Mouse (Mus musculus) heart, postnatal 25 days (tissue): Measurements from ENCODE around the gene Trim30b. TPM values are rescaled to one million over a fixed set of nuclear protein-coding genes. Genes with fewer than 3 reads are reported as not detected.

Source experiments
- total RNA-seq, 2 experiments: library from RNA; stranded (reverse); gene quantifications; 2 replicates each; pipeline ENCODE4 v1.2.3; 2021

The Trim30b gene
- total RNA-seq, 2 experiments from 2014 or later: not detected

Other genes starting within 250 kb of the Trim30b start
- gene Ubqln5, start 240.1 kb downstream of the Trim30b start, total RNA-seq: not detected
- gene Olfr643, start 232.5 kb downstream of the Trim30b start, total RNA-seq: not detected
- gene Ubqln3, start 226.6 kb downstream of the Trim30b start, total RNA-seq: not detected
- gene Ubqlnl, start 219.3 kb downstream of the Trim30b start, total RNA-seq: not detected
- not detected for gene Olfm5, start 205.1 kb downstream of the Trim30b start, total RNA-seq
- not detected for gene Olfr648, start 186.5 kb downstream of the Trim30b start, total RNA-seq
- gene Olfr649, start 173.9 kb downstream of the Trim30b start, total RNA-seq: not detected
- under 1 TPM; 0.47 to 0.73 TPM for gene Trim6, start 151.1 kb downstream of the Trim30b start, total RNA-seq
- gene Trim34a, start 125.4 kb downstream of the Trim30b start, total RNA-seq: 1 to 10 TPM; 3.9 to 4.1 TPM
- 1 to 10 TPM; 2.2 to 2.3 TPM for gene Trim5, start 81.8 kb downstream of the Trim30b start, total RNA-seq
- gene Trim12a, start 54.4 kb downstream of the Trim30b start, total RNA-seq: 1 to 10 TPM; 5.7 to 6.3 TPM
- under 1 TPM; 0.39 to 0.48 TPM for gene Trim34b, start 40.4 kb downstream of the Trim30b start, total RNA-seq
- gene Trim12c, start 16.5 kb downstream of the Trim30b start, total RNA-seq: 1 to 10 TPM; 5.0 to 5.2 TPM
- gene Trim30c, start 31.0 kb upstream of the Trim30b start, total RNA-seq: not detected
- 1 to 10 TPM; 3.5 to 4.0 TPM for gene Trim30a, start 95.3 kb upstream of the Trim30b start, total RNA-seq
- under 1 TPM; 0.36 to 0.57 TPM for gene Trim30d, start 138.0 kb upstream of the Trim30b start, total RNA-seq
- not detected for gene Olfr651, start 180.2 kb upstream of the Trim30b start, total RNA-seq
- gene Olfr652, start 191.0 kb upstream of the Trim30b start, total RNA-seq: not detected
- not detected for gene Olfr653, start 207.4 kb upstream of the Trim30b start, total RNA-seq
- gene Olfr654, start 217.1 kb upstream of the Trim30b start, total RNA-seq: not detected
- gene Olfr655, start 231.9 kb upstream of the Trim30b start, total RNA-seq: not detected
- not detected for gene Olfr656, start 244.1 kb upstream of the Trim30b start, total RNA-seq